Mouse (Mus musculus): Measurements from ENCODE around the gene Oca2.

DNA sequence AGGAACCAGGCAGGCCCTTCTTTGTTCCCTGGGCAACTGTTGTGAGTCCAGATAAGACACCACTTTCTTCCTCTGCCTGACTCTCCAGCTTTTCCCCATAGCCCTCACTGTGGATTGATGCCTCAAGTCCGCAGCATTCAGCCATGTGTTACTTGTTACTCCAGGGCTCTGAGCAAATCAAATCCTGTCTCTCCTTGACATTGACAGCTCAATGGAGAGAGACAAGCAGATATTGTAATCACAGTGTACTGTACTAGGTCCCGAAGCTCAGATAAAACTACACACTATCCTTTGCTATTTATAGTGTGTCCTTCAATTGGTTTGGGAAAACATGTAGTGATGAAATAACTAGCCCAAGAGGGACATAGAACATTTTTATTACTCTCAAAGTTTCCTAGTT is 258.7 kb downstream of the Oca2 start:
- no peak for TF ChIP-seq CTCF (conservative IDR thresholded peaks at IDR 0.05; ENCODE audit: insufficient read depth, insufficient read length, low read depth, low read length)
- no peak for TF ChIP-seq POLR2A (IDR thresholded peaks at IDR 0.05; ENCODE audit: low read depth, low read length)

Measured in kidney, adult 2 months (tissue).